ENCODE assay signal across 7 mouse cellular contexts in genomic region chr6:30390714-30391697, GRCm38 (mm10). TPM values are rescaled to one million over a fixed set of nuclear protein-coding genes. Genes with fewer than 3 reads are reported as not detected.
DNase-seq lines count a peak whose midpoint lies in the region; ATAC-seq lines count a peak whose summit lies in the region.

Gene Zc3hc1 (minus strand): TSS chr6:30391028.

- intact Hi-C loops in left cerebral cortex, postnatal 14 days (cut with DNase I): no loop called here

- peak within 1 kb of the TSS; percentile 87 for H3K4me3 ChIP-seq in intestine, embryonic 14.5 days (ENCODE audit: low read depth, low read length)

- no peaks in the 10 kb centered on the region; the same call in 1 of the 2 replicates for H3K4me1 ChIP-seq in intestine, embryonic 14.5 days (replicated peaks; ENCODE audit: control insufficient read depth, insufficient read depth, low read length)

- H3K4me2 ChIP-seq in intestine, embryonic 14.5 days (ENCODE audit: low read length): peak within 1 kb of the TSS; percentile 51

- peak within 1 kb of the TSS; percentile 76 for H3K9ac ChIP-seq in intestine, embryonic 14.5 days (ENCODE audit: low read length)

- WGBS in intestine, embryonic 14.5 days: 17% methylated on average over 33 of the region's 33 CpGs

- 0 out of 2 replicates have a peak within 1 kb of the TSS, but pooled peaks have one; percentile 38 for H3K27ac ChIP-seq in intestine, embryonic 14.5 days (ENCODE audit: low read depth)

- peak; percentile 77 for ATAC-seq in intestine, embryonic 14.5 days (replicated peaks; ENCODE audit: low FRiP score, low TSS enrichment, low read depth)

- H3K36me3 ChIP-seq in intestine, embryonic 14.5 days (ENCODE audit: control insufficient read depth, insufficient read depth, low read length): peaks cover 13% of the 10 kb centered on the region

- no peaks in the 10 kb centered on the region for H3K9me3 ChIP-seq in intestine, embryonic 14.5 days (ENCODE audit: control insufficient read depth, low read length)

- peak; percentile 70 to 71 for DNase-seq in adrenal gland, adult 18-20 months (ENCODE audit: low spot score in 2 of 2)
- DNase-seq in embryo, embryonic 10.5 days (ENCODE audit: low spot score): peak; percentile 92
- peak; percentile 51 for DNase-seq in gastrocnemius, postnatal 25 days
- peak; percentile 87 for DNase-seq in intestine, embryonic 14.5 days (ENCODE audit: low spot score)
- peak; percentile 77 to 80 for DNase-seq in left cerebral cortex, postnatal 14 days (ENCODE audit: low spot score in 2 of 2)
- peak; percentile 89 for DNase-seq in mesoderm, embryonic 11.5 days (ENCODE audit: low read depth, low spot score)
- DNase-seq in right cerebral cortex, postnatal 36 days (ENCODE audit: low spot score in 2 of 2): peak; percentile 64

- no peaks in the 10 kb centered on the region for H3K27me3 ChIP-seq in intestine, embryonic 14.5 days (replicated peaks; ENCODE audit: control insufficient read depth, insufficient read depth, low read length)

RNA-seq across cellular contexts. Expression of gene Zc3hc1, which starts in this region (rescaled TPM):
- total RNA-seq in adrenal gland, adult 18-20 months (2021): 10 to 100 TPM; 18.7 to 19.6 TPM
- total RNA-seq in gastrocnemius, postnatal 25 days (2021): 10 to 100 TPM; 15.2 to 15.8 TPM
- polyA plus RNA-seq in intestine, embryonic 14.5 days (2014; fragmentation: Nextera tagmentation; extraction: Ambion mirVana): 50.4 and 58.4 TPM in 2 replicates
- total RNA-seq in left cerebral cortex, postnatal 14 days (2021): 10 to 100 TPM; 22.0 to 24.9 TPM

Comparison
In these comparisons a context has a peak if more than half of its experiments do, and no peak if none do; other contexts are left out.
1. Peak in every context shown above with its lines: DNase-seq, ATAC-seq, H3K4me3 ChIP-seq and H3K27ac ChIP-seq.